ENCODE assay signal across 22 mouse cellular contexts in the genomic region with DNA sequence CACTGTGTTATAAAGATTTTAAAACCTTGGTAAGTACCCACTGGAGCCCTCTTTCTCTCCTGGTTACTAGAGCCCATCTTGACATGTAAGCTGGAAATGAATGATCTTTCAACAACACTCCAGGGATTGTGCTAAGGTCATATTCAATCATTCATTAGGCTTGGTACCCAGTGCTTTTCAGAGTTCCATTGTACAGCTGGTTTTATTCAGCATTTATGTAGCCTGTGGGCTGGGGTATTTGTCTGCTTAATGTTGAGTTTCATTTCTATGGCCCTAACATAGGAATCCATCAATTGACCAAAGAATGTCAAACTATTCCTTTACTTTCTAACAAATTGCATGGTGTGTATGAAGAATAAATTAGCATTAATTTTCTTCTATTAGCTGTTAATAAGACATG. TPM values are rescaled to one million over a fixed set of nuclear protein-coding genes. Genes with fewer than 3 reads are reported as not detected.
DNase-seq lines count a peak whose midpoint lies in the region; ATAC-seq and TF ChIP-seq lines count a peak whose summit lies in the region.
"Had no signal": no experiment of that assay in that cellular context is flagged by ENCODE, and none has a peak within 500 bp of the region (broad histone marks: within the 10 kb centered on the region; RNA-seq: fewer than 3 reads in every experiment).

No protein-coding gene starts in this region.

- H3K27me3 ChIP-seq in forebrain, embryonic 11.5 days (ENCODE audit: control insufficient read depth, insufficient read depth, low read length) = no peaks in the 10 kb centered on the region
- no peaks in the 10 kb centered on the region for H3K27me3 ChIP-seq in forebrain, embryonic 13.5 days
- H3K27me3 ChIP-seq in forebrain, embryonic 15.5 days = no peaks in the 10 kb centered on the region
- H3K27me3 ChIP-seq in forebrain, embryonic 10.5 days (ENCODE audit: poor library complexity, severe bottlenecking) = no peaks in the 10 kb centered on the region
- H3K27me3 ChIP-seq in MEL (ENCODE audit: control insufficient read depth in 1 of 2, insufficient read depth in 2 of 2, low read length in 2 of 2) = no peaks in the 10 kb centered on the region
- no peaks in the 10 kb centered on the region for H3K27me3 ChIP-seq in embryonic facial prominence, embryonic 10.5 days (replicated peaks; ENCODE audit: low read depth, poor library complexity, severe bottlenecking)
- H3K27me3 ChIP-seq: CH12.LX; embryonic facial prominence, embryonic 12.5 days had no signal

- H3K4me1 ChIP-seq in forebrain, embryonic 11.5 days (replicated peaks; ENCODE audit: control insufficient read depth, insufficient read depth, low read length) = 0 out of 2 replicates have a peak, but pooled peaks cover 4% of the 10 kb centered on the region
- H3K4me1 ChIP-seq in forebrain, embryonic 13.5 days = peaks cover 42% of the 10 kb centered on the region
- H3K4me1 ChIP-seq in forebrain, embryonic 15.5 days = peaks cover 10% of the 10 kb centered on the region
- peaks cover 45% of the 10 kb centered on the region for H3K4me1 ChIP-seq in forebrain, embryonic 10.5 days
- H3K4me1 ChIP-seq in MEL (ENCODE audit: control insufficient read depth in 1 of 2, insufficient read depth in 2 of 2, low read length in 2 of 2) = peaks cover 11 to 16% of the 10 kb centered on the region in 2 experiments
- peaks cover 2% of the 10 kb centered on the region for H3K4me1 ChIP-seq in embryonic fibroblast, embryonic 13.5 days (ENCODE audit: control insufficient read depth, insufficient read depth, low read length)
- no peaks in the 10 kb centered on the region for H3K4me1 ChIP-seq in embryonic facial prominence, embryonic 10.5 days
- H3K4me1 ChIP-seq: embryonic facial prominence, embryonic 12.5 days had no signal

- H3K9me3 ChIP-seq in forebrain, embryonic 11.5 days (ENCODE audit: control insufficient read depth, low read length) = no peaks in the 10 kb centered on the region
- H3K9me3 ChIP-seq in forebrain, embryonic 13.5 days (replicated peaks) = no peaks in the 10 kb centered on the region
- no peaks in the 10 kb centered on the region for H3K9me3 ChIP-seq in forebrain, embryonic 15.5 days
- H3K9me3 ChIP-seq in forebrain, embryonic 10.5 days = no peaks in the 10 kb centered on the region
- H3K9me3 ChIP-seq in MEL (replicated peaks; ENCODE audit: insufficient read depth, low read length) = no peaks in the 10 kb centered on the region
- no peaks in the 10 kb centered on the region for H3K9me3 ChIP-seq in embryonic facial prominence, embryonic 10.5 days
- H3K9me3 ChIP-seq: embryonic facial prominence, embryonic 12.5 days; G1E had no signal

- no peak overlapping the region for H3K4me3 ChIP-seq in forebrain, embryonic 11.5 days (ENCODE audit: low read depth, low read length)
- no peak overlapping the region for H3K4me3 ChIP-seq in forebrain, embryonic 13.5 days
- no peak overlapping the region for H3K4me3 ChIP-seq in forebrain, embryonic 15.5 days
- H3K4me3 ChIP-seq in forebrain, embryonic 10.5 days = no peak overlapping the region
- H3K4me3 ChIP-seq in MEL (ENCODE audit: control insufficient read depth in 1 of 2, insufficient read depth in 1 of 2, low read depth in 2 of 2, low read length in 2 of 2) = no peak overlapping the region
- no peak overlapping the region for H3K4me3 ChIP-seq in embryonic fibroblast, embryonic 13.5 days (ENCODE audit: insufficient read depth, low read length)
- no peak overlapping the region for H3K4me3 ChIP-seq in embryonic facial prominence, embryonic 10.5 days
- H3K4me3 ChIP-seq: embryonic facial prominence, embryonic 12.5 days; erythroblast, embryonic 14.5 days had no signal

- TF ChIP-seq CTCF in MEL (IDR thresholded peaks at IDR 0.05 in 2 of 3, conservative IDR thresholded peaks at IDR 0.05 in 1 of 3; ENCODE audit: control insufficient read depth in 1 of 3, insufficient read depth in 1 of 3, low read depth in 2 of 3, low read length in 3 of 3, poor library complexity in 1 of 3, severe bottlenecking in 1 of 3) = no peak
- no peak for TF ChIP-seq CTCF in embryonic fibroblast, embryonic 13.5 days (IDR thresholded peaks at IDR 0.05; ENCODE audit: borderline replicate concordance, insufficient read depth, low read length)

- no peaks in the 10 kb centered on the region for H3K79me2 ChIP-seq in MEL (ENCODE audit: control insufficient read depth, insufficient read depth, low read length, poor library complexity)

- no peak for TF ChIP-seq EP300 in MEL (IDR thresholded peaks at IDR 0.05; ENCODE audit: low read depth in 1 of 2, low read length in 2 of 2)

- H3K36me3 ChIP-seq in forebrain, embryonic 11.5 days (ENCODE audit: control insufficient read depth, insufficient read depth, low read length) = no peaks in the 10 kb centered on the region
- peaks cover 28% of the 10 kb centered on the region for H3K36me3 ChIP-seq in forebrain, embryonic 13.5 days (ENCODE audit: poor library complexity, severe bottlenecking)
- H3K36me3 ChIP-seq in forebrain, embryonic 15.5 days = peaks cover 25% of the 10 kb centered on the region
- H3K36me3 ChIP-seq in forebrain, embryonic 10.5 days (replicated peaks) = peaks cover 43% of the 10 kb centered on the region
- peaks cover 9 to 22% of the 10 kb centered on the region in 2 experiments for H3K36me3 ChIP-seq in MEL (ENCODE audit: control insufficient read depth in 1 of 2, insufficient read depth in 2 of 2, low read length in 2 of 2)
- peaks cover 53% of the 10 kb centered on the region for H3K36me3 ChIP-seq in embryonic facial prominence, embryonic 10.5 days (replicated peaks)

- no peak overlapping the region for H3K4me2 ChIP-seq in forebrain, embryonic 11.5 days (ENCODE audit: low read depth, low read length, severe bottlenecking)
- H3K4me2 ChIP-seq in forebrain, embryonic 13.5 days = no peak overlapping the region
- no peak overlapping the region for H3K4me2 ChIP-seq in forebrain, embryonic 15.5 days (replicated peaks)
- H3K4me2 ChIP-seq: embryonic facial prominence, embryonic 12.5 days had no signal

- no peak for TF ChIP-seq POLR2A in MEL (IDR thresholded peaks at IDR 0.05; ENCODE audit: control insufficient read depth in 1 of 2, insufficient read depth in 1 of 2, low read depth in 1 of 2, low read length in 2 of 2, poor library complexity in 1 of 2)
- TF ChIP-seq POLR2A in embryonic fibroblast, embryonic 13.5 days (IDR thresholded peaks at IDR 0.05; ENCODE audit: low read depth, low read length) = no peak

- H3K9ac ChIP-seq in forebrain, embryonic 11.5 days (ENCODE audit: low read length) = no peak overlapping the region
- no peak overlapping the region for H3K9ac ChIP-seq in forebrain, embryonic 13.5 days
- H3K9ac ChIP-seq in forebrain, embryonic 15.5 days (replicated peaks) = no peak overlapping the region
- no peak overlapping the region for H3K9ac ChIP-seq in MEL (ENCODE audit: control insufficient read depth, low read depth, low read length, poor library complexity, severe bottlenecking)
- H3K9ac ChIP-seq: embryonic facial prominence, embryonic 12.5 days had no signal

- H3K27ac ChIP-seq in forebrain, embryonic 11.5 days (ENCODE audit: low read depth, low read length) = no peak overlapping the region; the same call in 1 of the 2 replicates
- no peak overlapping the region for H3K27ac ChIP-seq in forebrain, embryonic 13.5 days
- H3K27ac ChIP-seq in forebrain, embryonic 15.5 days (replicated peaks) = peak overlapping the region; percentile 19; the same call in 1 of the 2 replicates
- no peak overlapping the region for H3K27ac ChIP-seq in forebrain, embryonic 10.5 days
- peak overlapping the region; percentile 31; the same call in 1 of the 2 replicates for H3K27ac ChIP-seq in MEL (ENCODE audit: control insufficient read depth, low read depth, low read length)
- H3K27ac ChIP-seq in embryonic fibroblast, embryonic 13.5 days (ENCODE audit: insufficient read depth, low read length) = peak overlapping the region; percentile 28; the same call in 1 of the 2 replicates
- no peak overlapping the region for H3K27ac ChIP-seq in embryonic facial prominence, embryonic 10.5 days (replicated peaks)
- H3K27ac ChIP-seq: embryonic facial prominence, embryonic 12.5 days had no signal

- no peak for DNase-seq in forebrain, embryonic 11.5 days (ENCODE audit: low spot score)
- no peak for DNase-seq in forebrain, embryonic 10.5 days (ENCODE audit: extremely low spot score, low spot score)
- no peak for DNase-seq in MEL (ENCODE audit: low read depth, low spot score)
- no peak for DNase-seq in gastrocnemius, adult 8-10 months (ENCODE audit: low spot score in 2 of 2)
- DNase-seq in embryonic facial prominence, embryonic 10.5 days (ENCODE audit: low spot score) = no peak
- DNase-seq: adrenal gland, adult 2 months; adrenal gland, postnatal 10 days; adrenal gland, postnatal 25 days; B cell, adult 2 months; cerebellum, adult 11-12 months; cerebellum, adult 2 months; cerebellum, adult 9-10 months; cerebellum, postnatal 10 days; cerebellum, postnatal 25 days had no signal

- peak; percentile 36 for ATAC-seq in forebrain, embryonic 11.5 days (replicated peaks; ENCODE audit: low FRiP score)
- ATAC-seq in forebrain, embryonic 13.5 days = no peak
- ATAC-seq in forebrain, embryonic 15.5 days (replicated peaks) = no peak
- ATAC-seq: forebrain, embryonic 16.5 days had no signal

- TF ChIP-seq RAD21 in MEL (IDR thresholded peaks at IDR 0.05; ENCODE audit: low read depth, low read length) = no peak

RNA-seq across cellular contexts. Expression of a gene that starts 10.1 kb away (rescaled TPM):
- 44.3 and 45.5 TPM in 2 replicates for polyA plus RNA-seq in forebrain, embryonic 11.5 days (2014; fragmentation: Nextera tagmentation; extraction: Ambion mirVana)
- 31.1 and 33.9 TPM in 2 replicates for polyA plus RNA-seq in forebrain, embryonic 13.5 days (2015; fragmentation: Nextera tagmentation; extraction: Ambion mirVana)
- polyA plus RNA-seq in forebrain, embryonic 15.5 days (2015; fragmentation: Nextera tagmentation; extraction: Ambion mirVana) = 27.8 and 34.8 TPM in 2 replicates
- 39.4 and 39.5 TPM in 2 replicates for polyA plus RNA-seq in forebrain, embryonic 10.5 days (2016; fragmentation: Nextera tagmentation; extraction: Ambion mirVana)
- total RNA-seq in MEL (2012; rRNA removed) = 7.3 and 7.9 TPM in 2 replicates
- polyA plus RNA-seq in MEL (2012; ENCODE audit: insufficient read depth in 1 of 2, insufficient read length in 2 of 2, low read depth in 1 of 2, low replicate concordance in 2 of 2, missing spikeins in 1 of 2) = 10 to 100 TPM in 1 of 2 experiments, not detected in 1; 15.4 TPM
- 10.3 and 12.5 TPM in 2 replicates for polyA plus RNA-seq in embryonic fibroblast, embryonic 13.5 days (2011; ENCODE audit: insufficient read length, low read depth, missing spikeins)
- total RNA-seq in gastrocnemius, adult 8-10 months (2022) = 10 to 100 TPM; 17.4 to 31.8 (median 21.1) TPM
- polyA plus RNA-seq in embryonic facial prominence, embryonic 10.5 days (2016; fragmentation: Nextera tagmentation; extraction: Ambion mirVana) = 29.4 and 29.9 TPM in 2 replicates

RNA-seq across cellular contexts. Expression of a gene that starts 28.6 kb away (rescaled TPM):
- polyA plus RNA-seq in forebrain, embryonic 11.5 days (2014; fragmentation: Nextera tagmentation; extraction: Ambion mirVana) = 80.7 and 91.7 TPM in 2 replicates
- 105 and 115 TPM in 2 replicates for polyA plus RNA-seq in forebrain, embryonic 13.5 days (2015; fragmentation: Nextera tagmentation; extraction: Ambion mirVana)
- 102 and 108 TPM in 2 replicates for polyA plus RNA-seq in forebrain, embryonic 15.5 days (2015; fragmentation: Nextera tagmentation; extraction: Ambion mirVana)
- 76.8 and 80.9 TPM in 2 replicates for polyA plus RNA-seq in forebrain, embryonic 10.5 days (2016; fragmentation: Nextera tagmentation; extraction: Ambion mirVana)
- 24.3 and 26.9 TPM in 2 replicates for total RNA-seq in MEL (2012; rRNA removed)
- polyA plus RNA-seq in MEL (2012; ENCODE audit: insufficient read depth in 1 of 2, insufficient read length in 2 of 2, low read depth in 1 of 2, low replicate concordance in 2 of 2, missing spikeins in 1 of 2) = 100 to 1,000 TPM in 1 of 2 experiments, 10 to 100 TPM in 1; 27.0 to 330 TPM
- polyA plus RNA-seq in embryonic fibroblast, embryonic 13.5 days (2011; ENCODE audit: insufficient read length, low read depth, missing spikeins) = 34.4 and 38.1 TPM in 2 replicates
- 1 to 10 TPM; 4.6 to 9.0 (median 5.9) TPM for total RNA-seq in gastrocnemius, adult 8-10 months (2022)
- 71.0 and 72.1 TPM in 2 replicates for polyA plus RNA-seq in embryonic facial prominence, embryonic 10.5 days (2016; fragmentation: Nextera tagmentation; extraction: Ambion mirVana)

RNA-seq across cellular contexts. Expression of a gene that starts 35.2 kb away (rescaled TPM):
- 34.9 and 40.6 TPM in 2 replicates for polyA plus RNA-seq in forebrain, embryonic 11.5 days (2014; fragmentation: Nextera tagmentation; extraction: Ambion mirVana)
- 42.5 and 43.5 TPM in 2 replicates for polyA plus RNA-seq in forebrain, embryonic 13.5 days (2015; fragmentation: Nextera tagmentation; extraction: Ambion mirVana)
- 40.0 and 42.6 TPM in 2 replicates for polyA plus RNA-seq in forebrain, embryonic 15.5 days (2015; fragmentation: Nextera tagmentation; extraction: Ambion mirVana)
- 32.9 and 33.9 TPM in 2 replicates for polyA plus RNA-seq in forebrain, embryonic 10.5 days (2016; fragmentation: Nextera tagmentation; extraction: Ambion mirVana)
- total RNA-seq in MEL (2012; rRNA removed) = 26.5 and 30.1 TPM in 2 replicates
- 10 to 100 TPM in 1 of 2 experiments, not detected in 1; 31.1 TPM for polyA plus RNA-seq in MEL (2012; ENCODE audit: insufficient read depth in 1 of 2, insufficient read length in 2 of 2, low read depth in 1 of 2, low replicate concordance in 2 of 2, missing spikeins in 1 of 2)
- 50.1 and 51.8 TPM in 2 replicates for polyA plus RNA-seq in embryonic fibroblast, embryonic 13.5 days (2011; ENCODE audit: insufficient read length, low read depth, missing spikeins)
- 10 to 100 TPM; 21.9 to 24.0 (median 22.7) TPM for total RNA-seq in gastrocnemius, adult 8-10 months (2022)
- polyA plus RNA-seq in embryonic facial prominence, embryonic 10.5 days (2016; fragmentation: Nextera tagmentation; extraction: Ambion mirVana) = 32.1 and 34.3 TPM in 2 replicates

Comparison
In these comparisons a context has a peak if more than half of its experiments do, and no peak if none do; other contexts are left out.
1. H3K27ac ChIP-seq: peak in forebrain, embryonic 15.5 days (single experiment), MEL (single experiment) and embryonic fibroblast, embryonic 13.5 days (single experiment); none in forebrain, embryonic 11.5 days (single experiment), forebrain, embryonic 13.5 days (single experiment), forebrain, embryonic 10.5 days (single experiment) and embryonic facial prominence, embryonic 10.5 days (single experiment).